15 mouse cellular contexts compared by ENCODE assay signal in the genomic region with DNA sequence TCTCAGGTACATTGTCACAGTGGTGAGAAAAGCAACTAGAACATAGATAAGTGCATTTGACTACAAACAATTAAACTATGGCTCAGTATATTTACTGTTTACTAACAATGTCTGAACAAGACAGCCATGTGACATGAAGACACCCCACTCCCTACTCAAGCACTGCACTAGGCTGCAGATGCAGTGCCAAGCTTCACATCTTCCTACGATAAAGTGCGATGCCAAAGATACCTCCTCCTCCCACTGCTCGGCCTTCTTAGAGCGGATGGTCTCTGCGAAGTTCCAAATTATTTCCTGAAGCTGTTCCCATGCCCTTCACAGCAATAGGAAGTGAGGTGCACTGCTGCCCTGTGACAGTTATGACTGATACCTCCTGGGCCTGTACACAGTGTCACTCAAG.
"Had no signal": no experiment of that assay in that cellular context is flagged by ENCODE, and none has a peak within 500 bp of the region (broad histone marks: within the 10 kb centered on the region; RNA-seq: fewer than 3 reads in every experiment).

No protein-coding gene starts in this region.

- H3K9ac ChIP-seq: neural tube, embryonic 15.5 days; stomach, embryonic 15.5 days had no signal

- H3K4me2 ChIP-seq: neural tube, embryonic 15.5 days; stomach, embryonic 15.5 days had no signal

- H3K9me3 ChIP-seq: neural tube, embryonic 15.5 days; stomach, embryonic 15.5 days had no signal

- H3K36me3 ChIP-seq: neural tube, embryonic 15.5 days; stomach, embryonic 15.5 days had no signal

- H3K4me3 ChIP-seq: neural tube, embryonic 15.5 days; stomach, embryonic 15.5 days had no signal

- DNase-seq: retina, postnatal 1 day; right cerebral cortex, adult 18-20 months; right cerebral cortex, postnatal 14 days; right cerebral cortex, postnatal 25 days; right cerebral cortex, postnatal 4 days; spleen, adult 18-20 months; thymus, adult 18-20 months; thymus, adult 2 months; thymus, postnatal 14 days; thymus, postnatal 25 days; thymus, postnatal 36 days; thymus, postnatal 4 days had no signal

- H3K4me1 ChIP-seq: neural tube, embryonic 15.5 days; stomach, embryonic 15.5 days had no signal

- H3K27me3 ChIP-seq: neural tube, embryonic 15.5 days; stomach, embryonic 15.5 days had no signal

- H3K27ac ChIP-seq: neural tube, embryonic 15.5 days; stomach, embryonic 15.5 days; stomach, postnatal 0 days had no signal
